Mouse (Mus musculus) large intestine, adult 2 months (tissue): ENCODE results near the gene Col4a1. TPM values are rescaled to one million over a fixed set of nuclear protein-coding genes. Genes with fewer than 3 reads are reported as not detected.

Source experiments
- DNase-seq: peaks from one replicate; pipeline ENCODE4 v3.0.0-alpha.2; 2012; ENCODE audit warnings: low read depth, low spot score
- WGBS: fragments of 180-500 bp; shearing (Covaris S2); methylation state at CpG from one replicate; pipeline ENCODE4 v1.1.7; 2018; 5-methylcytosine and 5-hydroxymethylcytosine counted together
- polyA plus RNA-seq: library from polyadenylated mRNA; depleted of rRNA; stranded (reverse); fragments of >200 nt; gene quantifications from 2 replicates; pipeline ENCODE4 v1.2.3, GENCODE M21; 2012

Col4a1 gene
- polyA plus RNA-seq, 1 experiment = 75.3 TPM

GRCm38 (mm10) chr8:11334493-11334892 is 21.9 kb upstream of the Col4a1 start:
- DNase-seq = no peak
- WGBS = 70% methylated on average over 3 of the region's 3 CpGs

DNA sequence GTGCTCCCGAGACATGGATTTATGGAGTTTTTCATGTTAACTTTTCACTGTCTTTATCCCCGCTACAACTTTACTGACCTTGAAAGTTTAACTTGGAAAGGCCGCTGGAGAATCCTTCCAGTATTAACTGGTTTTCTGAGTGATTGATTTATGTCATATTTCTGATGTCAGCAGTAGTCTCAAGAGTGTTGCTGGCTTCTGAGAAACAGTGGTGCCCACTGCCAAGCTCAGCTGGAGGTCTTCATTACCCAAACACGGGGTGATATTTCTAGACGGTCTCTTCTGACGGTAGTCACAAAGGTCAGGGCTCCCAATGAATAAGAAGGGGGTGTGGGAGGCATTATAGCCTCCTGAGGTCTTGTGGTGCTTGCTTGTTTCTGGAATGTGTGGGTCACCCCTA is 21.1 kb upstream of the Col4a1 start:
- WGBS = 67% methylated on average over 6 of the region's 6 CpGs
- DNase-seq = no peak

GRCm38 (mm10) chr8:11331561-11331960 is 18.9 kb upstream of the Col4a1 start:
- DNase-seq = no peak
- WGBS = 25% methylated on average over 4 of the region's 4 CpGs

DNA sequence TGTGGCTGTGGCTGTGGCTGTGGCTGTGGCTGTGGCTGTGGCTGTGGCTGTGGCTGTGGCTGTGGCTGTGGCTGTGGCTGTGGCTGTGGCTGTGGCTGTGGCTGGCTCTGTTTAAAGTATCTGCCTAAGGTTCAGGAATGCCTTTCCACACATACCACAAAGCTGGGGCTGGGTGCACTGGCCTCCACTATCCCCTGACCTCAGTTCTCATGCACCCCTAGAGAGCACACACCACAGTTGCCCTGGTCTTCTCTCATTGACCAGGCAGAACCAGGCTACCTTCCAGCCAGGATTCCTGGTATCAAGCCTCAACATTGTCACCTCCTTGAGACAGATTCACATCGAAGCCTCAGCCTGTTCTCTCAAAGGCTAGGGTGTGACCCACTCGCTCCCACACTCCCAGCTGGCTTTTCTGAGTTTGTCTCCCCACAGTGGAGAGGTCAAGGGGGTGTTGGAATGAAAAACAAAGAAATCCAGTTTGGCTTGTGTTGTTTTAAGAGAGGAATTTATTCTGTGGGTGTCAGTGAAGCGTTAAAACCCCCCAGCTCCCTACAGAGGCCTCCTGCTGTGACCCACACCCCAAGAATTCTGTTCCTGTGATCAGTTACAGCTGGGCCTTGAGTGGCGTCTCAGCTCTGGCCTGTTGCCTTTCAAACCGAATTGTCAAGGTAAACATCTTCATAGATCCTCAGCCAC is 15.2 kb upstream of the Col4a1 start:
- 49% methylated on average over 5 of the region's 5 CpGs for WGBS
- DNase-seq = no peak

DNA sequence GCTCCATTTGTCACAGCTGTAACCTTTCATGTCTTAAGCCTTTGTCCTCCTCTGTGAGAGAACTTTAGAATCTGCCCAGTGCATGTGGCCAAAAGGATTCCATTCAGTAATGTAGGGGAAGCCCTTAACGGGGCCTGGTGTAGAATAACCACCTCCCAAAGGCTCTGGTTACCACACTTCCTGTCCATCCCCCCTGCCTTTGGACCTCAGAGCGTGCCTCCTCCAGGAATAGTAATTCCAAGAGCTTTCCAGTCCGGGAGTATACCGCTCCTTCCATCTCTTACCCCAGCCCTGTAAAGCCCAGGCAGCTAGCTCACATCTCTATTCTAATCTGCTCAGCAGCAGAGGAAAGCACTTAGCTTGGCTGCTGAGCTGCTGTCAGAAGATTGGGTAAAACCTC is 14.7 kb upstream of the Col4a1 start:
- no peak for DNase-seq
- 52% methylated on average over 4 of the region's 4 CpGs for WGBS

- DNase-seq = no peak
- WGBS = 66% methylated on average over 6 of the region's 6 CpGs
These were observed 12.3 kb upstream of the Col4a1 start for GRCm38 (mm10) chr8:11324801-11325395.

GRCm38 (mm10) chr8:11323681-11324080 is 11.1 kb upstream of the Col4a1 start:
- 33% methylated on average over 1 of the region's 1 CpGs for whole genome bisulfite sequencing
- DNase-seq = no peak

DNA sequence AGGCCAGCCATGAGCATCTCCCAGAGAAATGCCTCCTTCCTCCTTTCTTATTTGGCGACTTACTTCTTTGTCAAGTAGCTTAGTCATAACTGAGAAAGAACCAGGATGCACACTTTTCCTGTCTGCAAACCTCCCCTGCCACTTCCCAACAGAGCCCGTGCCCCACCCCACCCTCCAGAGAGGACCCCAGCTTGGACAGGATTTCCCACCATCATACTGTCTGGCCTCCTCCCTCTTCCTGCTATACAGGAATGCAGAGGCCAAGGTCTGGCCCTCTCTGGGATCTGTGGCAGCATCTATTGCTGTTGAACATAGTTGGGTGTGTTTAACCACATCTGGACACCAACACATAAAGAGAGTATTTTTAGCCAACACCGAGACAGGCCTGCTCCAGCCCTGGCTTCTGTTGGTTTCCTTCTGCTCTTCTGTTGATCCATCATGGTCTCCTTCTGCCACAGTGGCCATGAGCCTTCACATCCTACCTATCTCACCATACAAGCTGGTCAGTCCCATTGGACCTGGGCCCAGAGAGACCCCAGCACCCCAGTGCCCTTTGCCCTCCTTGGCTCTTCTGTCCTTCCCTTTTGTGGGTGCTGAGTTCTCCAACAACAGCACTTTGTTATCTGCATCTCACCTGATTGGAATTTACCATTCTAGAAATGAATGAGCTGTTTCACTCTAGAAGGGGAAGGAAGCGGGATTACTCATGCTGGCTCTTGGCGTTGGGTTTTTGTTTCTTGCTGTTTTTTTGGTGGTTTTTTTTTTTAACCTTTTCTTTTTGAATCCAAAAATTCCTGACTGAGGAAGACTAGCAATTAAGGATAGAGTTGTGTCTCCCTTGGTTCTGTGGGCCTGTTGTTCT is 10.3 kb upstream of the Col4a1 start:
- WGBS = 68% methylated on average over 5 of the region's 5 CpGs
- DNase-seq = no peak

DNA sequence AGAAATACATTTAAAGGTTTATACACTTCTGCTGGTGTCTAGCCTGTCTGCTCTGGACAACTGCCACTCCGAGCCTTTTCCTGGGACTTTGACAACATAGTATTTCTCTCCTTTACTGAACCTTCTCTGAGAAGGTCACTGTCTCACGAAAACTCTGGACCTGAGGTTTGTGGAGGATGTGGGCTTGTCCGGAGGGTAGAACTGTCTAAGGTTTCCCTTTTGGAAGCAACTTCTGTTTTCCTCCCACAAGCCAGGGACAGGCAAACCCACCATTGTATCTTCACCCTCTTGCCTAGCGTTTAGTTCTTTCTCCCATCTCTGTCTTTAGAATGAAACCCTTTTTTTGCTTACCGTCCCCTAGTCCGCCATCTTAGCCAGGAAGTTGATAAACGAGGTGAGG is 9.2 kb upstream of the Col4a1 start:
- 79% methylated on average over 7 of the region's 7 CpGs for WGBS
- no peak for DNase-seq

- WGBS = 84% methylated on average over 11 of the region's 11 CpGs
- no peak for DNase-seq
These were observed 6.8 kb upstream of the Col4a1 start for GRCm38 (mm10) chr8:11319405-11319804.

- no peak for DNase-seq
These were observed 3.5 kb upstream of the Col4a1 start for GRCm38 (mm10) chr8:11316118-11316517.

DNA sequence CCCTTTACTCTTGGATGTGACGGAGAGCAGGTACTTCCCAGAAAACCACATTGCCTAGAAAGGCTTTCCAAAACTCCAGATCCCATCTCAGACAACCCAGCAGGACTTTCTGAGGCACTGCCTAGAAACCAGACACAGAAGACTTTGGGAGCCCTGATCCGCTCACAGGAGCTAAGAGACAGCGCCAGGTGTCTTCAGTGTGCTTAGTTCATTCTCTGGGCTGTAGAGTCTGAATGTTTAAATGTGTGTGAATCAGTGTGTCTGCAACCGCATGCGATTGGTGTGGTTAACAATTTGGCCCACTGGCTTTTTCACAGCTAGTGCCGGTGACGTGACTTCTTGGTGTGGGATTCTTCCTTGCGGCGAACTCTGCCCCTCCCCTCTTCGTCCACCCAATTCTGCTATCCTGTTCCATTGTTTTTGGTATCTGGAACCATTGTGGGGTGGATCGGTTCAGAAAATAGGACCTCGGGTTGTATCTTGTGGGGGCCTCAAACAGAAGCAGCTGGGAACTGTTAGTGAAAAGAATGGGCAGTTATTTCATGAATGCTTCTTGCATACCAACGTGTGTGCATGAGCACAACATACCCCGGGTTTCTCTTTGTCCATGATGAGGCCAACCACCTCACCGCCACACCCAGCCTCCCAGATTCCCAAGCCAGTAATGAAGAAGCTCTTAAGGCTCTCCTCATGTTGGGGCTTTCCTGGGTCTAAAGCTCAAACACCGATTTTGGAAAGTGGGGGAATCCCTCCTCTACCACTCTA is 2.7 kb upstream of the Col4a1 start:
- DNase-seq = no peak
- 81% methylated on average over 16 of the region's 16 CpGs for WGBS

More at GRCm38 (mm10) chr8:11316118-11316517, 3.5 kb upstream of the Col4a1 start:
- 73% methylated on average over 6 of the region's 6 CpGs for WGBS

GRCm38 (mm10) chr8:11314613-11315012 is 2.0 kb upstream of the Col4a1 start:
- DNase-seq = no peak
- WGBS = 86% methylated on average over 8 of the region's 8 CpGs

- WGBS = 12% methylated on average over 45 of the region's 45 CpGs
- DNase-seq = no peak
These were observed 818 bp upstream of the Col4a1 start for GRCm38 (mm10) chr8:11313176-11314111.

GRCm38 (mm10) chr8:11311681-11312348 is 811 bp downstream of the Col4a1 start:
- no peak for DNase-seq
- 8% methylated on average over 34 of the region's 34 CpGs for WGBS

GRCm38 (mm10) chr8:11310049-11310448 is 2.6 kb downstream of the Col4a1 start:
- no peak for DNase-seq
- 46% methylated on average over 2 of the region's 2 CpGs for WGBS

GRCm38 (mm10) chr8:11309226-11309625 is 3.4 kb downstream of the Col4a1 start:
- no peak for DNase-seq
- 23% methylated on average over 5 of the region's 5 CpGs for WGBS

- 39% methylated on average over 7 of the region's 7 CpGs for WGBS
- no peak for DNase-seq
These were observed 4.0 kb downstream of the Col4a1 start for GRCm38 (mm10) chr8:11308570-11308998.
